Mouse (Mus musculus) limb, embryonic 11.5 days (tissue): ENCODE measurements around the gene Grm4. TPM values are rescaled to one million over a fixed set of nuclear protein-coding genes. Genes with fewer than 3 reads are reported as not detected.

Source experiments
- ATAC-seq: fragments of 200-750 bp; cut with Nextera tagmentation; 2 replicates; pipeline ENCODE4 v1.8.0; 2017; ENCODE audit warnings: low read depth; ENCODE audit not compliant: insufficient number of reproducible peaks, low FRiP score, low TSS enrichment
- DNase-seq: peaks from one replicate; pipeline ENCODE4 v3.0.0-alpha.2; 2015; ENCODE audit warnings: low spot score
- H3K27ac ChIP-seq: fragments of 300-500 bp; sonication (generic); replicated peaks from 2 replicates; pipeline ENCODE4 v1.5.1; 2014; ENCODE audit warnings: low read depth, mild to moderate bottlenecking, low read length
- H3K27me3 ChIP-seq: fragments of 300-500 bp; sonication (generic); 2 replicates; pipeline ENCODE4 v1.6.1; 2014; ENCODE audit warnings: mild to moderate bottlenecking, low read length, mixed read lengths; ENCODE audit not compliant: control insufficient read depth, insufficient read depth
- H3K36me3 ChIP-seq: fragments of 300-500 bp; sonication (generic); 2 replicates; pipeline ENCODE4 v1.6.1; 2014; ENCODE audit warnings: mild to moderate bottlenecking, low read length, moderate library complexity, mixed read lengths; ENCODE audit not compliant: control insufficient read depth, insufficient read depth
- H3K4me1 ChIP-seq: fragments of 300-500 bp; sonication (generic); 2 replicates; pipeline ENCODE4 v1.6.1; 2014; ENCODE audit warnings: low read length, mixed read lengths; ENCODE audit not compliant: control insufficient read depth, insufficient read depth
- H3K4me2 ChIP-seq: fragments of 300-500 bp; sonication (generic); 2 replicates; pipeline ENCODE4 v1.6.1; 2014; ENCODE audit warnings: low read depth, mild to moderate bottlenecking, moderate library complexity; ENCODE audit not compliant: severe bottlenecking
- H3K4me3 ChIP-seq: fragments of 300-500 bp; sonication (generic); 2 replicates; pipeline ENCODE4 v1.5.1; 2014; ENCODE audit warnings: low read depth, low read length
- H3K9ac ChIP-seq: fragments of 300-500 bp; sonication (generic); 2 replicates; pipeline ENCODE4 v1.6.1; 2014; ENCODE audit warnings: mild to moderate bottlenecking, low read length
- H3K9me3 ChIP-seq: fragments of 300-500 bp; sonication (generic); 2 replicates; pipeline ENCODE4 v1.6.1; 2016; ENCODE audit warnings: low read length; ENCODE audit not compliant: control insufficient read depth
- WGBS: fragments of 180-500 bp; shearing (Covaris S2); extraction: QIAGEN DNeasy Blood & Tissue Kit; methylation state at CpG from one replicate; pipeline ENCODE4 v1.1.7; 2014; 5-methylcytosine and 5-hydroxymethylcytosine counted together
- polyA plus RNA-seq: library from polyadenylated mRNA; unstranded; fragments of >200 nt; fragmentation: Nextera tagmentation; extraction: Ambion mirVana; gene quantifications from 2 replicates; pipeline ENCODE4 v1.2.1, GENCODE M21; 2014

The Grm4 gene
- polyA plus RNA-seq, 1 experiment from 2014 or later = 0.23 TPM

DNA sequence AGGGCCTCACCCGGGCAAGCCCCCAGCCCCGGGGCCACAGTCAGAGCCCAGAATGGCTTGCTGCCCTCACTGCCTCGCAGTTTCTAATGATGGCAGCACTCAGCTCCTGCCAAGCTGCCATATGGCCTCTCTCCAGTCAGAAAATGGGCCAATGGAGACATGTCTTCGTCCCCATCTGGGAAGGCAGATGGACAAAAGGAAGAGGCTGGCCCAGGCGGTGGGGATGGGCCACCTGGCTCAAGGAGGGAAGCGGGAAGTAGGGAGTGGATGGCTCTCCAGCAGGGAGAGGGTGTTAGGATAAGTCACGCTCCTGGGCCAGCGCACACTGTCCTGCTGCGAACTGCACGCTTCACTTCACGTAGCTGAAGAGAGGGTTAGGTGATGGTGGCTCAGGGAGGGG is 64.8 kb downstream of the Grm4 start:
- no peak overlapping the region for H3K4me2 ChIP-seq
- no peaks in the 10 kb centered on the region for H3K9me3 ChIP-seq
- no peak overlapping the region for H3K9ac ChIP-seq
- H3K27me3 ChIP-seq = no peaks in the 10 kb centered on the region
- no peak for DNase-seq
- no peak for ATAC-seq
- no peak overlapping the region for H3K4me3 ChIP-seq
- no peaks in the 10 kb centered on the region for H3K4me1 ChIP-seq
- H3K36me3 ChIP-seq = no peaks in the 10 kb centered on the region
- no peak overlapping the region for H3K27ac ChIP-seq
- 77% methylated on average over 11 of the region's 11 CpGs for WGBS

DNA sequence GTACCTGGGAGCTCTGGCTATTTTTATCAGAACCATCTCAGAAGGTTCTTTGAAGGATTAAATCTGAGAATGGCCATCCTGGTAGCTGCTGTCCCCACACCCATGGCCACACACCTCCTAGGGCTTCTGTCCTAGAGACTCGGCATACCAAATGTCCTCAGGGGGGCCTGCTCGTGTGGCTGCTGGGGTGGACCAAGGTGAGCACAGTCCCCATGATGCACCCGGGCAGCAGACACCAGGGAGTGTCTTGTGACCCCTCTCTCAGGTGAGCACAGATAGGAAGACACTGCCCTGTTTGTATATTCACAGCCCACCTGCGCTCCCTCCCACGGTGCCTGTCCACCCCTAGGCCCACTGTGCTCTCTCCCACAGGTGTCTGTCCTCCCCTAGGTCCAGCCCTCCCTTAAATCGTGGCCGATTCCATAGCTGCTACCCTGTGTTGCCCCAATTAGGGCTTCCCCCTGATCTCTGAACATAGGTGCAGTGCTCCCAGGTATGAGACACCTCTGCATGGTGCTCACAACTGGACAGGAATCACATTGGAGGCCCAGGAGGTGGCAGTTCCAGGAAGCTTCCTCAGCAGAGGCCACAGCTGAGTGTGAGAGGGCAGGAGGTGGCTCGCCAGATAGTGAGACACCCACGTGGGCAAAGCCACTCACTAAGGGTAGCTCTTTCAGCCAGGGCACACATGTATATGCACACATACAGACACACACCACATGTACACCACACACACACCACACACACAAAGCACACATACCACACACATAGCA is 66.0 kb downstream of the Grm4 start:
- Histone ChIP-seq H3K4me3 (no peak overlapping the region), H3K36me3 (no peaks in the 10 kb centered on the region), H3K27me3 (no peaks in the 10 kb centered on the region), H3K4me1 (no peaks in the 10 kb centered on the region), H3K9ac (no peak overlapping the region), H3K9me3 (no peaks in the 10 kb centered on the region), H3K27ac (no peak overlapping the region), H3K4me2 (no peak overlapping the region)
- ATAC-seq (no peak), DNase-seq (no peak)
- WGBS = 74% methylated on average over 9 of the region's 9 CpGs

DNA sequence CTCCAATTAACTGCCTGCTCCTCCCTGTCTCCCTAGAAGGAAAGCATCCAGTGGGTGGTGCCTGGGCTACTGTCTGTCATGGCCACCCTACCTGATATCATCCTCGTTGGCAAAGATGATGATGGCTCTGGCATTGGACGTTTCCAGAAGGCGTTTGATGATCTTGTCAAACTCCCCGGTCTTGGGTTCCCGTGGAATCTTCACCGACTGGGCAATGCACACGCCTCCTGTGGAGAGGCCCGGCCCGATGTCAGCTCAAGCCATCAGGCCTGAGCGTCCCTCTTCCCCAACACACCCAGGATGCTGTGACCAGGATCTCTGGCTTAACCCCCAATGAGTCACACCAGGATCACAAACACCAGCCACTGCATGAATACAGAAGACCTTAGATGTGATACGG is 66.8 kb downstream of the Grm4 start:
- no peak for ATAC-seq
- 81% methylated on average over 11 of the region's 11 CpGs for WGBS
- no peaks in the 10 kb centered on the region for H3K4me1 ChIP-seq
- no peaks in the 10 kb centered on the region for H3K9me3 ChIP-seq
- DNase-seq = no peak
- H3K27me3 ChIP-seq = no peaks in the 10 kb centered on the region
- no peak overlapping the region for H3K9ac ChIP-seq
- no peak overlapping the region for H3K27ac ChIP-seq
- H3K36me3 ChIP-seq = no peaks in the 10 kb centered on the region
- H3K4me3 ChIP-seq = no peak overlapping the region
- H3K4me2 ChIP-seq = no peak overlapping the region

DNA sequence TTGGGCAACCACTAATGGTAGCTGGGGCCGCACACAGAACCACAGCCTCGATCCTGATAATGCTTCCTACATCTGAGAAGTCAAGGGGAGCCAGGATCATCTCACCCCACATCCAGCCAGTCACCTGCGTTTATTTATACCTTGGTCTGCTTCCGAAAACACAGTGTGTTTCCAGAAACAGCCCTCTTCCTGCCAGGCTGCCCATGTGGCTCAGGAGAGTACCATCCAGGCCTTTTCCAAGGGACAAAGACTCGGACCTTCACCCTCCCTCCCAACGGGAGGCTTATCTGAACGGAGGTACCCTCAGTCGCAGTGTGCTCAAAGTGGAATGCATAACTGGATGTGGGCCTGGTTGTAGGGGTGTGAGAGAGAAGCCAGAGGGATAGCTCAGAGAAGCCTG is 68.2 kb downstream of the Grm4 start:
- DNase-seq (no peak), ATAC-seq (no peak)
- H3K36me3 ChIP-seq = no peaks in the 10 kb centered on the region
- no peak overlapping the region for H3K27ac ChIP-seq
- H3K27me3 ChIP-seq = no peaks in the 10 kb centered on the region
- no peaks in the 10 kb centered on the region for H3K4me1 ChIP-seq
- no peak overlapping the region for H3K9ac ChIP-seq
- H3K4me2 ChIP-seq = no peak overlapping the region
- WGBS = 85% methylated on average over 8 of the region's 8 CpGs
- H3K9me3 ChIP-seq = no peaks in the 10 kb centered on the region
- H3K4me3 ChIP-seq = no peak overlapping the region

DNA sequence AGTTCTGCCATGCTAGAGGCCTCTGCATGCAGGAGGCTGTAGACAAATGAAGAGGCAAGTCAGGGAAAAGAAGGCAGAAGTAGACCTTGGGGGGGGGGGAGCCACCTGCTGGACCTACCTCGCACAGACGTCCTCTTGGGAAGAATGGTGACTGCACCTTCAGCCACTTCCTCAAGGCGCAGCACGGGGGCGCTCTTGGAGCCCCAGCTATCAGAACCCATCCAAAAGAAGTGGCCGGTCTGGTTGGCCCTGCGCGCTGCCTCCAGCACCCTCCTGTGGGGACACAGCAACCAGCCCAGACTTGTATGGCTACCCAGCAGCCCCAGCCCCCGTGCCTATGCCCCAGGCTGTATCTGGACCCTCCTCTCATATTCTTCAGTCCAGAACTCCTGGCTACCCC is 69.4 kb downstream of the Grm4 start:
- Histone ChIP-seq H3K9me3 (no peaks in the 10 kb centered on the region), H3K4me1 (no peaks in the 10 kb centered on the region; the same call in 1 of the 2 replicates), H3K27ac (no peak overlapping the region), H3K27me3 (no peaks in the 10 kb centered on the region), H3K4me2 (no peak overlapping the region), H3K4me3 (no peak overlapping the region), H3K9ac (no peak overlapping the region), H3K36me3 (no peaks in the 10 kb centered on the region)
- 20% methylated on average over 9 of the region's 9 CpGs for WGBS
- ATAC-seq = no peak
- peak; percentile 35 for DNase-seq

DNA sequence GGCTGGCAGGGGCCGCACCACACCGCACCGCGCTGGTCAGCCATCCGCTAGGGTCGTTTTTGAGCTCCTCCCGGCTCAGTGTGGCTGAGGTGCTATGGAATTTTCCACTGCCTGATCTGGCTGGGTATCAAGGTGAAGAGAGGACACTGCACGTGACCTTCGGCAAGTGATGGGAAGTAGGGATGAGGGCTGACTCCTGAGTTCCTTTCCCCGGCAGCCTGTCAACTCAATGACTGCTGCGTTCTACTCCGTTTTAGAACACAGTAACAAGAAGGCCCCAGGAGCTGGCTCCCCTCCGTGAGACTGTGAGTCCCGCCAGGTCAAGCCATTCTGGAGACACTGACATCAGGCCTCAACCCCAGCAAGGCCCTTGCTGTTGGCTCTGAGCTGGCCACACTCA is 70.0 kb downstream of the Grm4 start:
- Histone ChIP-seq H3K4me2 (no peak overlapping the region), H3K9me3 (no peaks in the 10 kb centered on the region), H3K4me3 (no peak overlapping the region), H3K27me3 (no peaks in the 10 kb centered on the region), H3K36me3 (no peaks in the 10 kb centered on the region), H3K9ac (no peak overlapping the region), H3K27ac (no peak overlapping the region), H3K4me1 (no peaks in the 10 kb centered on the region; the same call in 1 of the 2 replicates)
- WGBS = 86% methylated on average over 14 of the region's 14 CpGs
- ATAC-seq (no peak), DNase-seq (no peak)

DNA sequence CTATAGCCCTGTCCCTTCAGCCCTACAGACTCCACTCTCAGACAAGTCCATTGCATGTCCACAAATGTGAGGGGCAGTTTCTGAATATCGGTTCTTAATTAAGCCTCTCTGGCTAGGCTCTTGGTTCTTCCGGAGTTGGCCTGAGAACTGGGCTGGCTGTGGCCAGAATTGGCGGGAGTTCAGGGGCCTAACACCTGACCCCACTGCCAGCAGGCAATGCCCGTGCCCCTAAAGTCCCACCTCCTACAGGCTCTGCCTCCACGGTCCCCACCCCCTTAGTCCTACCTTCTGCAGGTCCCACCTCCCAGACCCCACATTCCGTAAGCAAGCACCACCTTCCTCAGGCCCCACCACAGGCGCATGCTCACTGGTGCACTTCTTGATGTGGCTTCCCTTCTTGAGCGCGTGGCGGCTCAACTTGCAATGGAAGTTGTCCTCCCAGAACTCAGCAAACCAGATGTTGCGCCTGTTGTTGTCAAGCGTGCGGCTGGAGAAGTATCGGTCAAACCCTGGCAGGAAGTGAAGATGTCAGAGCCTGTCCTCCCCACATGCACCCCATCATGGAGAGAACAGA is 71.4 kb downstream of the Grm4 start:
- ATAC-seq (no peak), DNase-seq (no peak)
- Histone ChIP-seq H3K27ac (no peak overlapping the region), H3K4me1 (peaks cover 4% of the 10 kb centered on the region), H3K4me2 (no peak overlapping the region), H3K9ac (no peak overlapping the region), H3K4me3 (no peak overlapping the region), H3K36me3 (no peaks in the 10 kb centered on the region), H3K27me3 (no peaks in the 10 kb centered on the region), H3K9me3 (no peaks in the 10 kb centered on the region)
- WGBS = 87% methylated on average over 14 of the region's 14 CpGs

DNA sequence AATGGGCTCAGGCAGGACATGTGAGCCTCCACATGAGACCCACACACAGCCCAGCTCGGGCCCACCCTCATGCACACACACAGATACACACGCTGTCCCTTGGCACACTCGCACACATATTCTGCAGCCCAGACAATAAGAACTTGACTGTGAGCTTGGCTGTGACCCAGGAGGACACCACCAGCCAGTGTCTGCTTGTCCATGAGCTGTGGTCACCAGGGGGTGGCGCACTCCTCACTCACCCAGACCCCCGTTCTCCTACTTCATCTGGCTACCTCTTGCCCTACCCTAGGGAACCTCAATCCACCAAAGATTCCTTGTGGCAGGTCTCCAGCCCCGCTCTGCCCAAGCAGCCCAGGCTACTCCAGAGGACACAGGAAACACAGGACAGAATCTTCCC is 72.5 kb downstream of the Grm4 start:
- H3K4me2 ChIP-seq = no peak overlapping the region
- H3K36me3 ChIP-seq = no peaks in the 10 kb centered on the region
- H3K4me1 ChIP-seq = peaks cover 4% of the 10 kb centered on the region
- H3K4me3 ChIP-seq = no peak overlapping the region
- ATAC-seq (no peak), DNase-seq (no peak)
- H3K9ac ChIP-seq = peak overlapping the region; percentile 12; the same call in 1 of the 2 replicates
- no peaks in the 10 kb centered on the region for H3K27me3 ChIP-seq
- no peak overlapping the region for H3K27ac ChIP-seq
- 72% methylated on average over 6 of the region's 6 CpGs for WGBS
- H3K9me3 ChIP-seq = no peaks in the 10 kb centered on the region
